Comparison of ENCODE assay signal across 23 mouse cellular contexts in genomic region chr3:126058585-126058984, GRCm38 (mm10).
DNase-seq lines count a peak whose midpoint lies in the region; ATAC-seq and TF ChIP-seq lines count a peak whose summit lies in the region.
"Had no signal": no experiment of that assay in that cellular context is flagged by ENCODE, and none has a peak within 500 bp of the region (broad histone marks: within the 10 kb centered on the region; RNA-seq: fewer than 3 reads in every experiment).

No protein-coding gene starts in this region.

- H3K4me1 ChIP-seq in kidney, postnatal 0 days (replicated peaks; ENCODE audit: insufficient read depth, low read length), result no peaks in the 10 kb centered on the region
- H3K4me1 ChIP-seq: forebrain, embryonic 13.5 days; heart, embryonic 13.5 days; hindbrain, embryonic 15.5 days; limb, embryonic 12.5 days; midbrain, embryonic 15.5 days; stomach, embryonic 15.5 days had no signal

- no peak overlapping the region for H3K27ac ChIP-seq in kidney, postnatal 0 days
- H3K27ac ChIP-seq: forebrain, embryonic 13.5 days; heart, embryonic 13.5 days; hindbrain, embryonic 15.5 days; limb, embryonic 12.5 days; midbrain, embryonic 15.5 days; stomach, embryonic 15.5 days had no signal

- no peaks in the 10 kb centered on the region for H3K36me3 ChIP-seq in kidney, postnatal 0 days (ENCODE audit: insufficient read depth, low read length)
- H3K36me3 ChIP-seq: heart, embryonic 13.5 days; hindbrain, embryonic 15.5 days; limb, embryonic 12.5 days; midbrain, embryonic 15.5 days; stomach, embryonic 15.5 days had no signal

- no peak for TF ChIP-seq CTCF in kidney, postnatal 0 days (IDR thresholded peaks at IDR 0.05; ENCODE audit: low read depth)

- peak; percentile 9 for DNase-seq in cerebellum, postnatal 10 days
- no peak for DNase-seq in cerebellum, postnatal 25 days
- peak; percentile 46 for DNase-seq in kidney, postnatal 0 days (ENCODE audit: low spot score)
- DNase-seq in kidney, postnatal 4 days, result no peak
- DNase-seq in Muller cell, postnatal 12 days (ENCODE audit: inconsistent ontology term), result peak; percentile 29
- DNase-seq in adipocyte (ENCODE audit: low spot score), result peak; percentile 67
- no peak for DNase-seq in embryo, embryonic 10 days (ENCODE audit: low spot score)
- DNase-seq: adrenal gland, adult 8-10 months; cerebellum, adult 8-10 months; gastrocnemius, postnatal 10 days; kidney, adult 18-20 months; layer of hippocampus, adult 9-11 months; lung, postnatal 14 days; right cerebral cortex, postnatal 25 days had no signal

- no peaks in the 10 kb centered on the region for H3K9me3 ChIP-seq in kidney, postnatal 0 days (replicated peaks; ENCODE audit: low read length)
- H3K9me3 ChIP-seq: forebrain, embryonic 13.5 days; heart, embryonic 13.5 days; hindbrain, embryonic 15.5 days; limb, embryonic 12.5 days; midbrain, embryonic 15.5 days; stomach, embryonic 15.5 days had no signal

- no peak overlapping the region for H3K9ac ChIP-seq in kidney, postnatal 0 days (ENCODE audit: low read depth, low read length)
- H3K9ac ChIP-seq: forebrain, embryonic 13.5 days; heart, embryonic 13.5 days; hindbrain, embryonic 15.5 days; limb, embryonic 12.5 days; midbrain, embryonic 15.5 days; stomach, embryonic 15.5 days had no signal

- no peak overlapping the region for H3K4me3 ChIP-seq in kidney, postnatal 0 days (replicated peaks; ENCODE audit: low read depth, low read length)
- H3K4me3 ChIP-seq: erythroblast, embryonic 14.5 days; forebrain, embryonic 13.5 days; heart, embryonic 13.5 days; hindbrain, embryonic 15.5 days; limb, embryonic 12.5 days; midbrain, embryonic 15.5 days; stomach, embryonic 15.5 days had no signal

- H3K27me3 ChIP-seq in kidney, postnatal 0 days (ENCODE audit: insufficient read depth, low read length), result no peaks in the 10 kb centered on the region
- H3K27me3 ChIP-seq: forebrain, embryonic 13.5 days; heart, embryonic 13.5 days; hindbrain, embryonic 15.5 days; limb, embryonic 12.5 days; midbrain, embryonic 15.5 days; stomach, embryonic 15.5 days had no signal

- ATAC-seq in kidney, postnatal 0 days (replicated peaks; ENCODE audit: low FRiP score, low read depth), result no peak
- ATAC-seq: activated CD4-positive, CD25-positive, alpha-beta regulatory T cell, adult 4 months; forebrain, embryonic 13.5 days; midbrain, embryonic 15.5 days had no signal

- H3K4me2 ChIP-seq in kidney, postnatal 0 days (ENCODE audit: low read length), result no peak overlapping the region
- H3K4me2 ChIP-seq: forebrain, embryonic 13.5 days; heart, embryonic 13.5 days; hindbrain, embryonic 15.5 days; limb, embryonic 12.5 days; liver, embryonic 11.5 days; midbrain, embryonic 15.5 days; stomach, embryonic 15.5 days had no signal

Comparison
In these comparisons a context has a peak if more than half of its experiments do, and no peak if none do; other contexts are left out.
1. DNase-seq: peak in cerebellum, postnatal 10 days (2 of 2), kidney, postnatal 0 days (single experiment), Muller cell, postnatal 12 days (single experiment) and adipocyte (single experiment); none in cerebellum, postnatal 25 days (0 of 2), kidney, postnatal 4 days (0 of 2) and embryo, embryonic 10 days (single experiment).